Mouse (Mus musculus): Measurements from ENCODE around the gene Dzip1. TPM values are rescaled to one million over a fixed set of nuclear protein-coding genes. Genes with fewer than 3 reads are reported as not detected.
A peak's percentile ranks its signal among the peaks of the same experiment; 100 is the strongest.

Gene Dzip1
- polyA plus RNA-seq, 2 experiments, result 26.0 to 52.1 TPM

GRCm38 (mm10) chr14:118951912-118952583 is 26.8 kb upstream of the Dzip1 start:
- Histone ChIP-seq H3K9ac (ENCODE audit: low read depth, low read length, severe bottlenecking) (no peak overlapping the region), H3K27ac (replicated peaks; ENCODE audit: low read depth, low read length) (no peak overlapping the region), H3K36me3 (ENCODE audit: control insufficient read depth, insufficient read depth, low read length) (peaks cover 22% of the 10 kb centered on the region; the same call in 1 of the 2 replicates), H3K9me3 (ENCODE audit: control insufficient read depth, low read length) (no peaks in the 10 kb centered on the region), H3K4me2 (replicated peaks; ENCODE audit: low read depth, low read length, severe bottlenecking) (no peak overlapping the region), H3K4me3 (replicated peaks; ENCODE audit: low read length) (no peak overlapping the region), H3K27me3 (ENCODE audit: control insufficient read depth, insufficient read depth, low read length) (no peaks in the 10 kb centered on the region), H3K4me1 (ENCODE audit: control insufficient read depth, insufficient read depth, low read length) (no peaks in the 10 kb centered on the region)
- no peak for ATAC-seq (ENCODE audit: low FRiP score, low read depth)
- no peak for TF ChIP-seq POLR2A (IDR thresholded peaks at IDR 0.05; ENCODE audit: borderline replicate concordance, extremely low read depth, insufficient read depth, insufficient read length)
- DNase-seq (ENCODE audit: low spot score), result no peak
- WGBS, result 91% methylated on average over 9 of the region's 9 CpGs

- no peak for ATAC-seq (ENCODE audit: low FRiP score, low read depth)
- Histone ChIP-seq H3K4me2 (replicated peaks; ENCODE audit: low read depth, low read length, severe bottlenecking) (no peak overlapping the region), H3K9me3 (ENCODE audit: control insufficient read depth, low read length) (no peaks in the 10 kb centered on the region), H3K4me3 (replicated peaks; ENCODE audit: low read length) (no peak overlapping the region), H3K4me1 (ENCODE audit: control insufficient read depth, insufficient read depth, low read length) (no peaks in the 10 kb centered on the region), H3K9ac (ENCODE audit: low read depth, low read length, severe bottlenecking) (no peak overlapping the region), H3K27me3 (ENCODE audit: control insufficient read depth, insufficient read depth, low read length) (no peaks in the 10 kb centered on the region), H3K27ac (replicated peaks; ENCODE audit: low read depth, low read length) (no peak overlapping the region), H3K36me3 (ENCODE audit: control insufficient read depth, insufficient read depth, low read length) (peaks cover 6% of the 10 kb centered on the region; the same call in 1 of the 2 replicates)
- 94% methylated on average over 1 of the region's 1 CpGs for whole genome bisulfite sequencing
- no peak for TF ChIP-seq POLR2A (IDR thresholded peaks at IDR 0.05; ENCODE audit: borderline replicate concordance, extremely low read depth, insufficient read depth, insufficient read length)
- no peak for DNase-seq (ENCODE audit: low spot score)
Observed at GRCm38 (mm10) chr14:118948841-118949240, 23.6 kb upstream of the Dzip1 start.

DNA sequence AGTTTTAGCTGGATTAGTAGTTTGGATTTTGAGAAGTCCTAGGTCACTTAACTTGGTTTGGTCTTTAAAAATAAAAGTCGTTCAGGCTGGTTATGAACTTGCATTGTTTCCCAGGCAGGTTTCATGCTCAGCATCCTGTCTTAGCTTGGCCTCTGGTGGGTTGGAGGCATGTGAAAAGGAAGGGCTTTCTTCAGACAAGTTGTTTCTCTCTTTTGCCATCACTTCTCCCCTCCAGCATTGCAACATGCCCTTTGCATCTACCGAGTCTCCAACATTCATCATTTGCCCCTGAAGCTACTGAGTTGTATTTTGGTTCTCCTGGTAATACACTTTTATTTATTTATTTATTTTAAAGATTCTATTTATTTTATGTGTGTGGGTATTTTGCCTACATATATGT is 19.4 kb upstream of the Dzip1 start:
- DNase-seq (ENCODE audit: low spot score) (no peak), ATAC-seq (ENCODE audit: low FRiP score, low read depth) (no peak)
- Histone ChIP-seq H3K9me3 (ENCODE audit: control insufficient read depth, low read length) (no peaks in the 10 kb centered on the region), H3K36me3 (ENCODE audit: control insufficient read depth, insufficient read depth, low read length) (no peaks in the 10 kb centered on the region), H3K9ac (ENCODE audit: low read depth, low read length, severe bottlenecking) (no peak overlapping the region), H3K4me1 (ENCODE audit: control insufficient read depth, insufficient read depth, low read length) (peaks cover 3% of the 10 kb centered on the region; the same call in 1 of the 2 replicates), H3K4me2 (replicated peaks; ENCODE audit: low read depth, low read length, severe bottlenecking) (no peak overlapping the region), H3K27me3 (ENCODE audit: control insufficient read depth, insufficient read depth, low read length) (no peaks in the 10 kb centered on the region), H3K4me3 (replicated peaks; ENCODE audit: low read length) (no peak overlapping the region), H3K27ac (replicated peaks; ENCODE audit: low read depth, low read length) (no peak overlapping the region)
- TF ChIP-seq POLR2A (IDR thresholded peaks at IDR 0.05; ENCODE audit: borderline replicate concordance, extremely low read depth, insufficient read depth, insufficient read length), result no peak
- 86% methylated on average over 2 of the region's 2 CpGs for WGBS

DNA sequence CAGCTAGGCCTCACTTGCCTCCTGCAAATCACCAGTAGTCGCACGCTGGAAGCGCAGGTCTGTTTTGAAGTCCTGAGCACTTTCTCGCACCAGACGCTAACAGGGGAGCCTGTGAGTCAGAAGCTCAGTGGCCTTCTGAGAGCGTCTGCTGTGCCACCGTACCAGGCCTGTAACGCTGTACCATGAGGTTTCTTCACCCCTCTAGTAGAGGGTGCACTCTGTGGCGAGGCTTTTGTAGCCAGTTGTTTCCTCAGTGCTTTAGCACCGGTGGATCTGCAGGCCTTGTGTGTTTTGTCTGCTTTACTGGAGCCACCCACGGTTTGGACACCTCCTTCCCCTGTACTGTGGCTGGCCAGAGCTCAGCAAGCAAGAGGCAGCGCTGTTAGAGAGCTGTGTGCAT is 16.8 kb upstream of the Dzip1 start:
- 48% methylated on average over 12 of the region's 12 CpGs for WGBS
- H3K4me2 ChIP-seq (replicated peaks; ENCODE audit: low read depth, low read length, severe bottlenecking), result no peak overlapping the region
- no peaks in the 10 kb centered on the region for H3K27me3 ChIP-seq (ENCODE audit: control insufficient read depth, insufficient read depth, low read length)
- H3K27ac ChIP-seq (replicated peaks; ENCODE audit: low read depth, low read length), result no peak overlapping the region
- TF ChIP-seq POLR2A (IDR thresholded peaks at IDR 0.05; ENCODE audit: borderline replicate concordance, extremely low read depth, insufficient read depth, insufficient read length), result no peak
- H3K4me1 ChIP-seq (ENCODE audit: control insufficient read depth, insufficient read depth, low read length), result peaks cover 12% of the 10 kb centered on the region
- ATAC-seq (ENCODE audit: low FRiP score, low read depth) (no peak), DNase-seq (ENCODE audit: low spot score) (no peak)
- H3K4me3 ChIP-seq (replicated peaks; ENCODE audit: low read length), result no peak overlapping the region
- H3K9me3 ChIP-seq (ENCODE audit: control insufficient read depth, low read length), result no peaks in the 10 kb centered on the region
- no peak overlapping the region for H3K9ac ChIP-seq (ENCODE audit: low read depth, low read length, severe bottlenecking)
- H3K36me3 ChIP-seq (ENCODE audit: control insufficient read depth, insufficient read depth, low read length), result no peaks in the 10 kb centered on the region

DNA sequence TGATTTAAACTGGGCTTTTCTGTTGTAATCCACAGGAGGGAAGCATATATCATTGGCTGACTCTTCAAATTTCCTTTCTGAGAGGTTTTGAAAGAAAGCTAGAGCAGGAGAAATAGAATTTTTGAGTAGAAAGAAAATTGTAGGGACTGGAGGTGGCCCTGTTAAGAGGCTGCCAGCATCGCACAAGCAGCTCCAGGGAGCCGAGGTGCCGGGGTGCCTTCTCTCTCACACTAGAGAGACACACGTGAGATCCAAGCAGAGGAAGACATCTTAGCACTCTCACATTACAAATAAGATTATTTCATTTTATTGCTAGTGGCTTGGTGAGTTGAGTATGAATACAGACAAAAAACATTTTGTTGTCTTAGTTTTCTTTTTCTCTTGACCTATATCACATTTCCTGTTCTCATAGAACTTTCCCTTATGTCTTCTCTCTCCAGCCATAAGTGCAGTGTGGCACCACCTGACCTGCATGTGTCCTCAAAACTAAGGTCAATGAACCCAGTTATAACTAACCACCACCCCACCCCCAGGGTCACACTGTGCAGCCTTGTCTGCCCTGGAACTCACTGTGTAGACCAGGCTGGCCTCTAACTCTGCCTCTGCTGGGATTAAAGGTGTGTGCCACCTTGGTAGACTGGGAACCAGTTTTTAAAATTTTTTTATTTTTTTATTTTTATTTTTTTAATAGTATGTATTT is 15.7 kb upstream of the Dzip1 start:
- WGBS, result 68% methylated on average over 4 of the region's 4 CpGs
- Histone ChIP-seq H3K27me3 (ENCODE audit: control insufficient read depth, insufficient read depth, low read length) (no peaks in the 10 kb centered on the region), H3K36me3 (ENCODE audit: control insufficient read depth, insufficient read depth, low read length) (no peaks in the 10 kb centered on the region), H3K27ac (replicated peaks; ENCODE audit: low read depth, low read length) (no peak overlapping the region), H3K4me3 (replicated peaks; ENCODE audit: low read length) (no peak overlapping the region), H3K4me1 (ENCODE audit: control insufficient read depth, insufficient read depth, low read length) (peaks cover 12% of the 10 kb centered on the region), H3K9ac (ENCODE audit: low read depth, low read length, severe bottlenecking) (0 out of 2 replicates have a peak overlapping the region, but pooled peaks have one; percentile 31), H3K9me3 (ENCODE audit: control insufficient read depth, low read length) (no peaks in the 10 kb centered on the region), H3K4me2 (replicated peaks; ENCODE audit: low read depth, low read length, severe bottlenecking) (no peak overlapping the region)
- TF ChIP-seq POLR2A (IDR thresholded peaks at IDR 0.05; ENCODE audit: borderline replicate concordance, extremely low read depth, insufficient read depth, insufficient read length), result no peak
- ATAC-seq (ENCODE audit: low FRiP score, low read depth) (no peak), DNase-seq (ENCODE audit: low spot score) (no peak)

All from limb, embryonic 14.5 days (tissue).